Mouse (Mus musculus) liver, embryonic 12.5 days (tissue): ENCODE data around the gene Spry1. TPM values are rescaled to one million over a fixed set of nuclear protein-coding genes. Genes with fewer than 3 reads are reported as not detected.
A peak's percentile ranks its signal among the peaks of the same experiment; 100 is the strongest.

ENCODE experiments used
- ATAC-seq: fragments of 200-750 bp; cut with Nextera tagmentation; 2 replicates; pipeline ENCODE4 v1.8.0; 2017; ENCODE audit warnings: moderate number of reproducible peaks, mild to moderate bottlenecking, moderate library complexity
- H3K27ac ChIP-seq: fragments of 300-500 bp; sonication (generic); 2 replicates; pipeline ENCODE4 v1.5.1; 2016; ENCODE audit warnings: mild to moderate bottlenecking
- H3K27me3 ChIP-seq: fragments of 300-500 bp; sonication (generic); replicated peaks from 2 replicates; pipeline ENCODE4 v1.6.1; 2016; ENCODE audit warnings: mild to moderate bottlenecking, moderate library complexity
- H3K36me3 ChIP-seq: fragments of 300-500 bp; sonication (generic); 2 replicates; pipeline ENCODE4 v1.6.1; 2016; ENCODE audit warnings: mild to moderate bottlenecking, moderate library complexity
- H3K4me1 ChIP-seq: fragments of 300-500 bp; sonication (generic); 2 replicates; pipeline ENCODE4 v1.6.1; 2016
- H3K4me2 ChIP-seq: fragments of 300-500 bp; sonication (generic); 2 replicates; pipeline ENCODE4 v1.6.1; 2016; ENCODE audit warnings: mild to moderate bottlenecking, moderate library complexity
- H3K4me3 ChIP-seq: fragments of 300-500 bp; sonication (generic); 2 replicates; pipeline ENCODE4 v1.5.1; 2016; ENCODE audit warnings: mild to moderate bottlenecking, moderate library complexity
- H3K9ac ChIP-seq: fragments of 300-500 bp; sonication (generic); 2 replicates; pipeline ENCODE4 v1.6.1; 2016; ENCODE audit warnings: mild to moderate bottlenecking, moderate library complexity
- H3K9me3 ChIP-seq: fragments of 300-500 bp; sonication (generic); replicated peaks from 2 replicates; pipeline ENCODE4 v1.6.1; 2016; ENCODE audit warnings: mild to moderate bottlenecking, moderate library complexity
- WGBS: fragments of 180-500 bp; shearing (Covaris S2); methylation state at CpG from one replicate; pipeline ENCODE4 v1.1.7; 2016; ENCODE audit not compliant: insufficient replicate concordance; 5-methylcytosine and 5-hydroxymethylcytosine counted together
- polyA plus RNA-seq: library from polyadenylated mRNA; unstranded; fragments of >200 nt; fragmentation: Nextera tagmentation; extraction: Ambion mirVana; gene quantifications from 2 replicates; pipeline ENCODE4 v1.2.1, GENCODE M21; 2016

Gene Spry1
- polyA plus RNA-seq, 1 experiment from 2014 or later: 4.7 TPM

DNA sequence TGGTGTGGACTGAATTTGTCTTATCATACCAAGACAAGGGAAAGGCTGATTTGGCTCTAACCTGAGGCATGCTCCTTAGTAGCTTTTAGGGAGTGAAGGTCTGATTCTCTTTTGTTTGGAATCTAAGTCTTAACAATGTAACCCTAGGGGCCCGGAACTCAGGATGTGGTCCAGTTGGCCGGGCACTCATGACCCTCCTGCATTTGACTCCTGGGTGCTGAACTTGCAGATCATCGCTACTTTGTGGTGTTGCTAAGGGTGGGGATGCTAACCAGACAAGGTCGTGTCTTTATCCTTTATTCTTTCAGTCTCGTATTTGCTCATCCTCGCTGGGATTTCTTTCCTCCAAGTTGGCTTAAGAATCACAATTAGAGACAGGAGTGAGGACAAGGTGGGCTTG, 47.0 kb downstream of the Spry1 start:
- H3K9me3 ChIP-seq: no peaks in the 10 kb centered on the region
- H3K9ac ChIP-seq: no peak overlapping the region
- H3K4me1 ChIP-seq: peaks cover 11% of the 10 kb centered on the region; the same call in 1 of the 2 replicates
- peaks cover 64% of the 10 kb centered on the region for H3K27me3 ChIP-seq
- no peak overlapping the region for H3K27ac ChIP-seq
- H3K4me2 ChIP-seq: peak overlapping the region; percentile 47
- no peaks in the 10 kb centered on the region for H3K36me3 ChIP-seq
- 0 out of 2 replicates have a peak overlapping the region, but pooled peaks have one; percentile 0 for H3K4me3 ChIP-seq
- WGBS: 20% methylated on average over 6 of the region's 6 CpGs
- no peak for ATAC-seq

DNA sequence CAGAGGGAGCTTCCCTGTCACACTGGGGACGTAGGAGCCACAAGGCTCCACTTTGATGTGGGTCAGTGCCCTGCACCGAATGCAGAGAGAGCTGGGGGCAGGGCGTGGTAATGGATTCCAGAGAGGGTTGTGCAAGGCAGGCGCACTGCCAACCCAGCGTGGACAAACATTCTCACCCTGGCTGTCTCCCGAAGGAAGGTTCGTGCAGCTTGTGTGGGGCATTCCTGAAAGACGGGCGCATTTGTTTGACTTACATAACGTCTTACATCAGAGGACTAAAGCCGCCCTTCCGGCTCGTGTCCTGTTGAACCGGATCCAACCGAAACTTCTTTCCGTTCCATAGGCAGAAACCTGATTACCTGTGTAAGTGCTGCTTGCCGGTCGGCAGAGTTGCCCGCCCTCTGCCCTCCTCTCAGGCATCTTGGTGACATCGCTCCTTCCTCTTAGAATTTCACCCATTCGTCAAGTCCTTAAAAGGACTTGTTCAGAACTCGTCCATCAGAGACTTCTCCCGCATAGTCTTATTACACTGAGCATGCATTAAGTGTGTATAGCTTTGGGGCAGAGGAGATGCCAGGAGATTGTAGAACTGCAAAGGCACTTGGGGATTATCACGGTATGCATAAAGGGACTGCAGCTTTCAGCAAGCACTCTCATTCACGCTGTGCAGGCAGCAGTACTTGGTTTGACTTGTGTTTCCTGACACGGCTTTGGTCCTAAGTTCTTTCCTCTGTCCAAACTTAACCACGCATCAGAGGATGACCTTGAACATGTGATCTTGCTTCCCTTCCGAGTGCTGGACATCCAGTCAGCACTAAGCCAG, 47.6 kb downstream of the Spry1 start:
- H3K27ac ChIP-seq: no peak overlapping the region
- 23% methylated on average over 28 of the region's 28 CpGs for WGBS
- 0 out of 2 replicates have a peak overlapping the region, but pooled peaks have one; percentile 0 for H3K4me3 ChIP-seq
- ATAC-seq: no peak
- peaks cover 11% of the 10 kb centered on the region; the same call in 1 of the 2 replicates for H3K4me1 ChIP-seq
- H3K36me3 ChIP-seq: no peaks in the 10 kb centered on the region
- H3K9ac ChIP-seq: no peak overlapping the region
- H3K27me3 ChIP-seq: peaks cover 63% of the 10 kb centered on the region
- no peaks in the 10 kb centered on the region for H3K9me3 ChIP-seq
- H3K4me2 ChIP-seq: peak overlapping the region; percentile 47

DNA sequence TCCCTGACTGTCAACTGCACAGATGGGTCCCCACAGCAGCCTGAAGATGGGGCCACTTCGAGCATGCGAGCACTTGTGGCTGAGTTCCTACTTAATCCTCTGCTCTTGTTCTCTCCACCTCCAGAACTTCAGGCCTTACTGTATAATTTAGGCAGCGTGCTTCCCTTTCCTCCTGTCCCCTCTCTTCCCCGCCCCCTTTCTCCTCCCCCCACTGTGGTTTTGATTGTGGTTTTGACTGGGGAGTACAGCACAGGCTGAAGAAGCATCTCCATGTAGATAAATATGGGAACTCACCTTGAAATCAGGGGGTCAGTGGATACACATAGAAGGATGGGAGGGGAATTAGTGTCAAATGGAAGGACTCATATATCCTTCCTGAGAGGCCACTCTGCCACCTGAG, 53.2 kb downstream of the Spry1 start:
- H3K27me3 ChIP-seq: peaks cover 15% of the 10 kb centered on the region
- no peak overlapping the region for H3K27ac ChIP-seq
- H3K9ac ChIP-seq: no peak overlapping the region
- no peaks in the 10 kb centered on the region for H3K9me3 ChIP-seq
- no peaks in the 10 kb centered on the region for H3K36me3 ChIP-seq
- no peak overlapping the region for H3K4me2 ChIP-seq
- no peak for ATAC-seq
- peaks cover 4% of the 10 kb centered on the region; the same call in 1 of the 2 replicates for H3K4me1 ChIP-seq
- WGBS: 17% methylated on average over 4 of the region's 4 CpGs
- no peak overlapping the region for H3K4me3 ChIP-seq

DNA sequence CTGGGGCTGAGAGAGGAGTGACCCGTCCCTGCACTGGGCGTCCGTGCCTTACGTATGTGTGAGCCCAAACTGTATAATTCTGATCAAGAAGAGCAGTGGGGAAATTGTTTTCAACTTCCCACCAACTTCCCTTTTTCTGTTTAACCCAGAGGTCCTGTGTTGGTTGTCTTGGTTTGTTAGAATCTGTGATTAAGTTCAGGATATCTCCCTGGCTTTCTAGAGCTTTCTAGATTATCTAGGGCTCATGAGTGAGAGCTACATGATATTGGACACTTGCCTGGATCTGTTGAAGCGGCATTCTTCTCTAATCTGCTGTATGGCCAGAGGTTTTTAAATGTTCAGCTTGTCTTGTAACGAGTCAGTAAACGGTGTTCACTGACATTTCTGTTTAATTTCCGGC, 53.8 kb downstream of the Spry1 start:
- Histone ChIP-seq H3K4me3 (no peak overlapping the region), H3K4me1 (peaks cover 1% of the 10 kb centered on the region; the same call in 1 of the 2 replicates), H3K9ac (no peak overlapping the region), H3K9me3 (no peaks in the 10 kb centered on the region), H3K36me3 (no peaks in the 10 kb centered on the region), H3K27me3 (peaks cover 9% of the 10 kb centered on the region), H3K27ac (no peak overlapping the region), H3K4me2 (no peak overlapping the region)
- ATAC-seq: no peak
- 45% methylated on average over 8 of the region's 8 CpGs for WGBS

Other genes with a start within 250 kb of the Spry1 start
- 32.7 and 38.8 TPM in 2 replicates for gene Spata5, start 220.1 kb upstream of the Spry1 start, polyA plus RNA-seq
- 5.4 and 5.8 TPM in 2 replicates for gene Nudt6, start 219.7 kb upstream of the Spry1 start, polyA plus RNA-seq
- 2.7 and 3.1 TPM in 2 replicates for gene Gm5148, start 84.5 kb downstream of the Spry1 start, polyA plus RNA-seq